Mouse (Mus musculus) ES-Bruce4 (cell line): ENCODE measurements around the gene Aamp.

ENCODE experiments used
- CTCF ChIP-seq: IDR thresholded peaks from one replicate; pipeline ENCODE4 v1.8.1; 2011; ENCODE audit warnings: low read depth, low read length
- POLR2A ChIP-seq: IDR thresholded peaks from one replicate; pipeline ENCODE4 v1.8.1; 2011; ENCODE audit warnings: low read length; ENCODE audit not compliant: insufficient read depth

DNA sequence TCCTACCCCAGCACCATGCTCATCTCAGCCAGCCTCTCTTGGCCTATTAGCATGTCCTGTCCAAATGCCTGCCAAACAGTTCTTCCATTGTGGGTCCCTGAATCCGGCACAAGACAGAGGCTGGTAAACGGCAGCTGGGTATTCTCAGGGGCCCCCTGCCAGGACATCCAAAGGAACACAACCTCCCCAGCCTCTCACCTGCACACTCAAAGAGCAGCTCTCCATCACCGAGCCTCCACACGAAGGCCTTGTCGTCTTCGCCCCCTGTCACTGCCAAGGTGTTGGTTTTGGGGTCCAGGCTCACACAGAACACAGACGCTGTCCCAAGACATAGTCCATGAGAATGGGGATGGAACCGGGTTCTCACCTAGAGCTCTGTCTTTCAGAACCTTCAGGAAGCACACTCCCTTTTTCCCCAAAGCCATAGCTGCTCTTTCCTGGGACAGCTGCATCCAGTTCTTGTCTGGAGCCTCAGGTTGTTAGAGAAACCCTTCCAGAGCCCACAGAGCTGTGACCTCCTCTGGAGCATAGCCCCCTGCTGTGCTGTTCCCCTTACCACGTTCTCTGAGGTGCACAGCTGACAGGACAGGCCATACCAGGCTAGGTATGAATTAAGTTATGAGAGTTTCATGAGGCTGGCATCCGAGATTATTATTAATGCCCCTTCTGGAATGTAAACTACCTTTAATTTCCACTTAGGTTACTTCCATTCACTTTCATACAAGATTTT is 1.5 kb downstream of the Aamp start:
- TF ChIP-seq CTCF (no peak), POLR2A (no peak)
